Mouse (Mus musculus) layer of hippocampus, adult 18-20 months (tissue): Measurements from ENCODE around the gene Olfr522. TPM values are rescaled to one million over a fixed set of nuclear protein-coding genes. Genes with fewer than 3 reads are reported as not detected.

Source experiments
- DNase-seq, 2 experiments: peaks; one replicate each; pipeline ENCODE4 v3.0.0; 2022; ENCODE audit warnings: low spot score in 2 of 2
- total RNA-seq, 2 experiments: library from RNA; stranded (reverse); gene quantifications; 2 replicates each; pipeline ENCODE4 v1.2.3; 2021

The Olfr522 gene
- total RNA-seq, 2 experiments from 2014 or later, result not detected

GRCm38 (mm10) chr7:140116329-140117054, 48.1 kb downstream of the Olfr522 start, which contains the start of gene Echs1:
TSS of gene Echs1 (minus strand) at chr7:140116476.
- peak; percentile 87 to 90 for DNase-seq

GRCm38 (mm10) chr7:140115583-140116328, 48.8 kb downstream of the Olfr522 start, which contains the start of gene Paox:
TSS of gene Paox (plus strand) at chr7:140115799.
- DNase-seq, result peak; percentile 60 to 74

- DNase-seq, result no peak
Measured at GRCm38 (mm10) chr7:140111943-140112342, 52.6 kb downstream of the Olfr522 start.

Other genes starting within 250 kb of the Olfr522 start
- not detected for gene Utf1, start 221.0 kb downstream of the Olfr522 start, total RNA-seq
- 1 to 10 TPM in 1 of 2 experiments, under 1 TPM in 1; 0.99 to 1.5 TPM for gene 6430531B16Rik, start 186.0 kb downstream of the Olfr522 start, total RNA-seq
- gene Adam8, start 172.2 kb downstream of the Olfr522 start, total RNA-seq, result 1 to 10 TPM; 3.2 to 4.7 TPM
- 10 to 100 TPM; 23.8 to 24.2 TPM for gene Zfp511, start 128.4 kb downstream of the Olfr522 start, total RNA-seq
- 10 to 100 TPM; 34.1 to 35.4 TPM for gene Tubgcp2, start 128.1 kb downstream of the Olfr522 start, total RNA-seq
- under 1 TPM in 1 of 2 experiments, not detected in 1; 0.15 TPM for gene Msx3, start 115.7 kb downstream of the Olfr522 start, total RNA-seq
- 100 to 1,000 TPM; 269 to 293 TPM for gene Caly, start 82.2 kb downstream of the Olfr522 start, total RNA-seq
- gene Prap1, start 71.4 kb downstream of the Olfr522 start, total RNA-seq, result not detected
- gene Fuom, start 62.3 kb downstream of the Olfr522 start, total RNA-seq, result 10 to 100 TPM; 41.7 to 43.4 TPM
- gene Paox, start 49.0 kb downstream of the Olfr522 start, total RNA-seq, result 1 to 10 TPM; 4.7 to 5.2 TPM
- gene Echs1, start 48.3 kb downstream of the Olfr522 start, total RNA-seq, result 10 to 100 TPM; 63.7 to 66.6 TPM
- 10 to 100 TPM; 20.9 to 27.8 TPM for gene Mtg1, start 27.2 kb downstream of the Olfr522 start, total RNA-seq
- 100 to 1,000 TPM; 151 to 156 TPM for gene Sprn, start 9.9 kb downstream of the Olfr522 start, total RNA-seq
- under 1 TPM in 1 of 2 experiments, not detected in 1; 0.10 TPM for gene Olfr523, start 8.5 kb upstream of the Olfr522 start, total RNA-seq
- not detected for gene Olfr524, start 41.2 kb upstream of the Olfr522 start, total RNA-seq
- gene Cd163l1, start 53.5 kb upstream of the Olfr522 start, total RNA-seq, result under 1 TPM; 0.57 to 0.76 TPM
- gene 5830411N06Rik, start 82.5 kb upstream of the Olfr522 start, total RNA-seq, result under 1 TPM in 1 of 2 experiments, not detected in 1; 0.27 TPM
- gene Olfr525, start 156.1 kb upstream of the Olfr522 start, total RNA-seq, result not detected
- gene Olfr527, start 169.3 kb upstream of the Olfr522 start, total RNA-seq, result not detected
- gene Olfr60, start 196.9 kb upstream of the Olfr522 start, total RNA-seq, result not detected
- gene Olfr530, start 211.6 kb upstream of the Olfr522 start, total RNA-seq, result not detected
- not detected for gene Olfr531, start 238.2 kb upstream of the Olfr522 start, total RNA-seq